Mouse (Mus musculus): ENCODE measurements around the gene Gm37240.
A peak's percentile ranks its signal among the peaks of the same experiment; 100 is the strongest.
"Not testable (repeated sequence)": the region's sequence is repeated elsewhere in the genome, so short reads cannot be mapped to it uniquely, and the experiment has no call there.

Gm37240 gene

GRCm38 (mm10) chr3:84601870-84602495 lies 1285.3 kb downstream of the Gm37240 start:
- no peak for DNase-seq (ENCODE audit: low spot score in 2 of 2)

GRCm38 (mm10) chr3:84598756-84599155 lies 1288.6 kb downstream of the Gm37240 start:
- no peak for DNase-seq (ENCODE audit: low spot score in 2 of 2)

GRCm38 (mm10) chr3:84597996-84598734 lies 1289.2 kb downstream of the Gm37240 start:
- no peak for DNase-seq (ENCODE audit: low spot score in 2 of 2)

- DNase-seq (ENCODE audit: low spot score in 2 of 2), result no peak
Observed at GRCm38 (mm10) chr3:84595677-84596234, 1291.6 kb downstream of the Gm37240 start.

GRCm38 (mm10) chr3:84594894-84595676 lies 1292.2 kb downstream of the Gm37240 start:
- DNase-seq (ENCODE audit: low spot score in 2 of 2), result no peak

- DNase-seq (ENCODE audit: low spot score in 2 of 2), result no peak
Observed at GRCm38 (mm10) chr3:84593274-84593673, 1294.0 kb downstream of the Gm37240 start, which contains the start of gene Tigd4. Tigd4 (plus strand) TSS chr3:84593574.

GRCm38 (mm10) chr3:84586736-84587135 lies 1300.6 kb downstream of the Gm37240 start:
- no peak for DNase-seq (ENCODE audit: low spot score in 2 of 2)

- no peak for DNase-seq (ENCODE audit: low spot score in 2 of 2)
Observed at GRCm38 (mm10) chr3:84582913-84583276, 1304.4 kb downstream of the Gm37240 start.

GRCm38 (mm10) chr3:84582023-84582912 lies 1305.0 kb downstream of the Gm37240 start, which contains the start of gene Arfip1:
Arfip1 (minus strand) TSS chr3:84582625.
- peak; percentile 97 for DNase-seq (ENCODE audit: low spot score in 2 of 2)

GRCm38 (mm10) chr3:84581696-84582022 lies 1305.7 kb downstream of the Gm37240 start:
- DNase-seq (ENCODE audit: low spot score in 2 of 2), result no peak

- DNase-seq (ENCODE audit: low spot score in 2 of 2), result no peak
Observed at GRCm38 (mm10) chr3:84580716-84581115, 1306.6 kb downstream of the Gm37240 start.

GRCm38 (mm10) chr3:84570501-84570900 lies 1316.8 kb downstream of the Gm37240 start:
- DNase-seq (ENCODE audit: low spot score in 2 of 2), result no peak

- no peak for DNase-seq (ENCODE audit: low spot score in 2 of 2)
Observed at GRCm38 (mm10) chr3:84569587-84569986, 1317.7 kb downstream of the Gm37240 start.

- DNase-seq (ENCODE audit: low spot score in 2 of 2), result peak in 1 of 2 experiments; percentile 15
Observed at GRCm38 (mm10) chr3:84568540-84568939, 1318.8 kb downstream of the Gm37240 start.

GRCm38 (mm10) chr3:84563415-84563814 lies 1323.9 kb downstream of the Gm37240 start:
- DNase-seq (ENCODE audit: low spot score in 2 of 2), result no peak

GRCm38 (mm10) chr3:84562911-84563310 lies 1324.4 kb downstream of the Gm37240 start:
- not testable (repeated sequence) for DNase-seq (ENCODE audit: low spot score in 2 of 2)

- DNase-seq (ENCODE audit: low spot score in 2 of 2), result no peak
Observed at GRCm38 (mm10) chr3:84558301-84558700, 1329.0 kb downstream of the Gm37240 start.

- DNase-seq (ENCODE audit: low spot score in 2 of 2), result no peak
Observed at GRCm38 (mm10) chr3:84555780-84556179, 1331.5 kb downstream of the Gm37240 start.

- peak; percentile 5 to 36 for DNase-seq (ENCODE audit: low spot score in 2 of 2)
Observed at GRCm38 (mm10) chr3:84547177-84547576, 1340.1 kb downstream of the Gm37240 start.

GRCm38 (mm10) chr3:84542450-84542849 lies 1344.9 kb downstream of the Gm37240 start:
- peak in 1 of 2 experiments; percentile 37 for DNase-seq (ENCODE audit: low spot score in 2 of 2)

GRCm38 (mm10) chr3:84541881-84542280 lies 1345.4 kb downstream of the Gm37240 start:
- no peak for DNase-seq (ENCODE audit: low spot score in 2 of 2)

All from heart, adult 9 months (tissue).